Mouse (Mus musculus): ENCODE measurements around the gene Abcc2.

The Abcc2 gene

DNA sequence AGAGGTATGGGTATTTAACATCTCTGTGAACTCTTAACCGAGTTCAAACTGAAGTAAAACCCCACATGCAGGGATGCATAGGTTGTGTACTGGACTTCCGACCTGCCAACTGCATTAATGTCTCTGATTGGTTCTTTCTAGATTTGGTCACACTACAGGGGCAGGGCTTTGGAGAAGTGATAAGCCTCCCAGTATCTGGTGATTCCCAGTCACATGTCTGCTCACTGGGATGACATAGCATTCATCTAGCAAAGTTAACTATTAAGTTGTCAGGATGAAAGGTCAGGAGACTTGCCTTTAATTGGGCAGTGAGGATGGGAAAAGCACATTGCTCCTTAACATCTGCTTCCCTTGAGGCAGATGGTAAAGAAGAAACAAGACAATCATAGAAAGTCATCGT lies at the start of gene Abcc2:
TSS of gene Abcc2 (plus strand) at position 213 of the 400 bp plus-strand sequence.
- DNase-seq (ENCODE audit: low read depth): no peak

DNA sequence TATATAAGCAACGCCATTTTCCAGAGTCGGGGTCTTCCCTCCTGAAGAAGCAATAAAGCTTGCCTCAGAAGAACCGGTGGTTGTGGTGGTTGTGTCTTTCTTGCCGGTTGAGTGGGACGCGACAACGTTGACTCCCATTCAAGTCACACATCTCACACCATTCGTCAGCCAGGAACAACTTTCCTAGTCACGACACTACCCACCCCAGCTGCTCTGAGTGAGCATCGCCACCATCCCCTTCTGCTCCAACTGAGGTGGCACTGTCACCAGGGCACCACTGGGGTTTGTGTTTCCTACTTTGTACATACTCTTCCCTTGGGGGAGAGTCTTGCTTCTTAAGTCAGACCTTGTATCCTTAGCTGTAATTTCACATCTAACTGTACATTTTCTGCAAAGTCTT lies 43.6 kb upstream of the Abcc2 start:
- no peak for DNase-seq (ENCODE audit: low read depth)

DNA sequence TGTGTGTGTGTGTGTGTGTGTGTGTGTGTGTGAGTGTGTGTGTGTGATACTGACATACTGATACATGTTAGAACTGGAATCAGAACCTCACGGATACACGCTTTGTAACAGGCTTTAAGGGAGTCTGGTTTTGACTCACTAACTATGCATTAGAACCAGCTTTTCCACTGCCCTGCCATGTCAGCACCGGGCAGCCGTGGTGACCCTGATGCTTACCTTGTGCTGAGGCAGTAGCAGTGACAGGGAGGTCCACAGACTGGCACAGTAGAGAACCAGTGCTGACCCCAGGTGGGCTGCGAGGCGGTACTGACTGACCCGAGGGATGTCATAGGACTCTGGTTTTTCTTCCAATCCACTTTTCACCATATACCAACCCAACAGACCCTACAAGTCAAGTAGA lies 38.6 kb upstream of the Abcc2 start:
- DNase-seq (ENCODE audit: low read depth): no peak

DNA sequence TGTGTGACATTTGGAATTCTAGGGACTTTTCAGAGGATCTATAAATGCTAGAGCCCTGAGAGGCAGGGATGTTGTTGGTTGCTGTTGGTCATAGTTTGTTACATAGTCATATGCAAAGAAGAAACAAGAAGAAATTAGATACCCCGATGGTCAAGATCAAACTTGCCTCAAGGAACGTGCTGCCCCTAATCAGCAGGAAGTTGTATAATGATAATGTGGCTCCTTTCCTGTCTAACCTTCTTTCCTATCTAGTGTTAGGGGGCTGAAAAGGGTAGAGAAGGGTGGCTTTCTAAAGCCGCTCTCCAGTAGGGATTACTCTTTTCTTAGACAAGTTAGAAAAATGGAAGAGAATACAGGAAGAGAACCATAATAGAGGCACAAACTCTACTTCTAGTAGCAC lies 36.3 kb upstream of the Abcc2 start:
- no peak for DNase-seq (ENCODE audit: low read depth)

DNA sequence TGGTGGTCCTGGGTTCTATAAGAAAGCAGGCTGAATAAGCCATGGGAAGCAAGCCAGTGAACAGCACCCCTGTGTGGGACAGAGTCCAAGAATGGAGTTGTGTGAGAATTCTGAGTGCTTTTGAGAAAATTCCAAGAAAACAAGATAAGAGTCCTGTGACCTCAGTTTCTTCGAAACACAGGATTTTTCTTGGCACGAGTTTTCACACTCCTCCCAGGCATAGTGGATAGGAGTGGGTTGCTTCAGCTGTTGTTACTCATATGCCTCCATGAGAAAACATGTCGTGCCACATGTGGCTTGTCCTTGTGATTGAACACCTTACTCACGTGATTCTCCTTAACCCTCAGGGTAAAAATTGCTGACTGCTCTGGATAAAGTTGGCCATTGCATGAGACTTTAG lies 34.1 kb upstream of the Abcc2 start:
- no peak for DNase-seq (ENCODE audit: low read depth)

DNA sequence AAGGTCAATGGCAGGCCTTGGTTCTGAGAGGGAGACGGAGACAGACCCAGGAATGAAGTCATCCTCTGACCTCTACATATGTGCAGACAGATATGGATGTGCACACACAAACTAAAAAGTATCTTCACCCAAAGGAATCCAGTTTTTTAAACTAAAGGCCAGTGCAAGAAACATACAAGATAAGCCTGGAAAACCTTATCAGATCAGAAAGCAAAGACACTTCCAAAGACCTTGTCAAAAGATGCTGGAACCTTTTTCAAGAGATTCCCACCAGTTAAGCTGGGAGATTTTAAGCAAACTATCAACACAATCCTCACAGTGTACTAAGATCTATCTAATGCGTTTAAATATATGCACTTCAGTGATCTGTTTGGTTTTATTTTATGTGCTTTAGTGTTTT lies 32.0 kb upstream of the Abcc2 start:
- DNase-seq (ENCODE audit: low read depth): no peak

DNA sequence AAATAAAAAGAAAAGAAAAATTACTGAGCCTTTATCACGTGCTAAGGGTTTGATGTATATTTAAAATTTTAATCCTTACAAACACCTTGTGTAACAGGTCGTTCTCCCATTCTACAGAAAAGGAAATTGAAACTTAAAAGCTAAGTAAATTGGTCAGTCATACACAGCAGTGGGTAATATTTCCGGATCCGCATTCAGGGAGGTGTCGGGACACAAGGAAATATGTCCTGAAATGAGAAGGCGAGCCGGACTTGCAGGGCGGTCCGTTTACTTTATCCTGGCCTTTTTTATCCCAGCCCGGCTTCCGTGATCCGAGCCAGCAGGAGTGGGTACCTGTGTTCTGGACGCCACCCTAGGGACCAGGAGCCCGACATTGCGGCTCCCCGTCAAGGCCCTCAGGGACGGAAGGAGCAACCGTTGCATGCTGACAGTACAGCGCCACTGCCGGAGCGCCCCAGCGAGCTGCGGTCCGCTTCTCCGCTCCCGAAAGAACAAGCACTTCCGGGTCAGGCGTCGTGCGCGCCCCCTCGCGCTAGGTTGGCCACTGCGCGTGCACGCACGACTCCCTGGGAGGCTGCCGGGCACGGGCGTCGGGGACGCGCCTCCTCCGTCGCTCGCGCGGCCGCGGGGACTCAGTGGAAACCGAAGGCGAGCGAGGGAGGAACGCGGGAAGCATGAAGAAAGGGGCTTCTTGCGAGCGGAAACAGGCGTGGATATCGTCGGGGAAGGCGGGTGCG lies 29.3 kb upstream of the Abcc2 start, which contains the start of the genes Cutc and Cox15:
TSS of gene Cutc (plus strand) at position 508 of the 737 bp plus-strand sequence.
TSS of gene Cox15 (minus strand) at position 512 of the 737 bp plus-strand sequence.
- DNase-seq (ENCODE audit: low read depth): peak; percentile 97

DNA sequence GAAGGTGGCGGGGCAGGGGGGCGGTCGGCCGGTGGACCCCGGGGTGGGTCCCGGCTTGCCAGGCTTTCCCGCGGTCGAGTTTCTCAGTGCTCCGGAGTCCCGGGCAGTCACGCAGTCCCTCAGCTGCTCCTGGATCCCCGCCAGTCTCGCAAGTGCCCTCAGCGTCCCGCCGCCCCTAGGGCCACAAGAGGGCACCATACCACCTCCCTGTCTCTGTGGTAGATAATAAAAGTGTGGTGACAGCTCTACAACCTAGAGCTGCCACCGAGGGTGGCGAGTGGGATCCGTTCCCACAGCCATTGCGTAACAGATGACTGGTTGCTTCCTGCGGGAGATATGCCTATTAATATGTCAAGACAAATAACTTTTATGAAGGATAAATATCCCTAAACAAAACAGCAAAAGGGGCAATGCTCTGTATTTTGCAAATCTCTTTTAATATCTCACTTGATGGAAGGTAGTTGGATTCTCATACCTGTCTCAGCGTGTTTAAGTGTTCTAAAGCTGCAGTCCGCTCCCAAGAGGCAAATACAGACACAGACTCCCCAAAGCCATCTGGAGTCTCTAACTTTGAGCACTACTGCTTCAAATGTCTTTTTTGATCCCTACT lies 28.7 kb upstream of the Abcc2 start:
- DNase-seq (ENCODE audit: low read depth): peak; percentile 95

DNA sequence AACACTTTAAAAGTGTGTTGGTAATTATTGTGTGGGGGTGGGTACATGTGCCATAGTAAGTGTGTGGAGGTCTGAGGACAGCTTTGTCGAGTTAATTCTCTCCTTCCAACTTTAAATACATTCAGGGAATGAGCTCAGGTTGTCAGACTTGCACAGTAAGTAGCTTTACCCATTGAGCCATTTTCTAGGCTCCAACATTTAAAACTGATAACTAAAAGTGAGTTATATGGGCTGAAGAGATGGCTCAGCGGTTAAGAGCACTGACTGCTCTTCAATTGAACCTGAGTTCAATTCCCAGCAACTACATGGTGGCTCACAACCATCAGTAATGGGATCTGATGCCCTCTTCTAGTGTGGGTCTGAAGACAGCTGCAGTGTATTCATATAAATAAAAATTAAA lies 27.8 kb upstream of the Abcc2 start:
- no peak for DNase-seq (ENCODE audit: low read depth)

DNA sequence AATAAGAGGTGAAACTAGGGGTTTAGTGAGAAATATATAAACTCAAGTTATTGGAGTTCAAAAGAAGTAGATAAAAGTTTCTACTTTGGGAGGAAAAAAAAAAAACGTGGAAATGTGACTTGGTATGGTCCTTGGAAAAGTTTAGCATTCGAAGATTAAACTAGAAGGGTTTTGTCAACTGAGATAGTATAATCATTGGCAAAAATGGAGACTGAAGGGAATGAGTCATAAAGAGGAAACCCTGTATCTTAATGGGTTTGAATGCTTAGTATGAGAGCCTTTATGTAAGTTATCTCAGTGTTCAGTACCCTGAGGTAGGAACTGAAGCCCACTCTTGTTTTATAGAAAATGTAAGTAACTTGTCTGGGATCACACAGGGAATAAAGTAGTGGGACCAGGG lies 27.1 kb upstream of the Abcc2 start:
- peak; percentile 50 for DNase-seq (ENCODE audit: low read depth)

DNA sequence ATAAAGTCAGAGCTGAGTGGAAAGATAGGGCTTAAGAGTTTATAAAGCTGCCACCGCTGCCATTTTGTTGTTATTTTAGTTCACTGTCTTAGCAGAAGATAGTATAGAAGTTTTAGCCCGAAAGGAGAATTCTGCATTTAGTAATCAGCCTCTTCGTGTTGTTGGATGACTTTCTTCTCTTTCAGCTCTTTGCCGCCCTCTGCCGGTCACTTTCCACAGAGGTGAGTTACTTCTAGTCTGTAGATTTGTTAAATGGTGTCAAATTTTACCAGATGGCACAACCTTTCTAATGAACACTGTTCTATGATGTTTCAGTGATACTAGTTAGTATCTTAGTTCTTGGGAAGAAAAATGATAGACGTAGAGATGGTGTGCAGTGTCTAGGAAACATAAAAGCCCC lies 21.5 kb upstream of the Abcc2 start:
- peak; percentile 83 for DNase-seq (ENCODE audit: low read depth)

DNA sequence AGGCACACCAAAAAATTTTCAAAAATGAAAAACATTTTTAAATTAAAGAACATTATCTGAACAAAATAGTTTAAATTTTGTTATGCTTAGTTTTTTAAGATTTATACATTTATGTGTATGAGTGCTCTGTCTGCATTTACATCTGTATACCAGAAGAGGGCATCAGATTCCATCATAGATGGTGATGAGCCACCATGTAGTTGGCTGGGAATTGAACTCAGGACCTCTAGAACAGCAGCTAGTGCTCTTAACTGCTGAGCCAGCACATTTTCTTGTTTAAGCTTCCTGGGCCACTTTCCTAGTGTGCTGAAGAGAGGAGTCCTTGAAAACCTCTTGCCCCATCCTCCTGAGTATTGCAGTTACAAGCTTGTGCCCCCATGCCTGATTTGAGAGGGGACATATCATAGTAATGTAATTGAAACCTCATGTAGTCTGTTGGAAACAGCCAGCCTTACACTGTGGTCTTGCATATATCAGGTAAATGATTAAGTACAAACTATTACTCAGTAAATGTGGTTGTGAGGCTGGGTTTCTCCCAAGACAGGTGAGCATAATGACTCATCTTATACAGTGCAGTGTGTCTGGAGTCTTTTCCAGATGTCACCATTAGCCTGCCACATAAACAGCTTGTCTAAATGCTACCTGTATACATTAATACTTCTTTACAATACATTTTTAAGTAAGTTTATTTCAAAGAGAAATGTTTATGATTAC lies 20.3 kb upstream of the Abcc2 start:
- peak; percentile 52 for DNase-seq (ENCODE audit: low read depth)

DNA sequence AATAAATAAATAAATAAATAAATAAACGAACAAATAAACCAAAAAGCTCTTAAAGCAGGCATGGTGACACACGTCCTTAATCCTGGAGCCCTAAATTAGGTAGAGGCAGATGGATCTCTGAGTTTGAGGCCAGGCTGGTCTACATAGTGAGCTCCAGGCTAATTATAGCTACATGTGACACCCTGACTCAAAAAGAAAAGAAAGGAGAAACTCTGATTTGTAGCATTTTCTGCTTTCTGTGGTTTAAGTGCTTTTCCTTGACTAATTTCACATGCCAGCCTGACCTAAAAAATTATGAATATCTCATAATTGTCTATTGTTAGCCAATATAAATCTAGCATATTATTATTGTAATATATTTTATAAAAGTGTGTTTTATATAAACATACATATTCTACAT lies 19.6 kb upstream of the Abcc2 start:
- DNase-seq (ENCODE audit: low read depth): no peak

DNA sequence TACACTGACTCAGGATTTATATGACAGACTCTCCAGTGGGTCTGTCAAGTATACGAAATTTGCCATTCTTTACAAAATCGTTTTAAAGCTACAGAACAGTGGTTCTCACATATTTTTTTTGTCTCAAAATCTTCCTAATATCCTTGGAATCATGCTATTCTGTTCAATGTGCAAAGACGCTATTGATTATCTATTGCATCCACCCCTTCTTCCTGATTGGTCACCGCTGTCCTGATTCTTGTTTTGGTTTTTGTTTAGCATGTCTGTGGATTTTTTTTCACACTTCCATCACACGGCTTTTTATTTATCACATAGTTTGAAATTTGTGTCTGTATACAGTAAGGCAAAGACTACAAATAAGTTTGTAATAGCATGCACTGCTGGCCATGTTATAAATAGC lies 15.5 kb upstream of the Abcc2 start:
- DNase-seq (ENCODE audit: low read depth): no peak

DNA sequence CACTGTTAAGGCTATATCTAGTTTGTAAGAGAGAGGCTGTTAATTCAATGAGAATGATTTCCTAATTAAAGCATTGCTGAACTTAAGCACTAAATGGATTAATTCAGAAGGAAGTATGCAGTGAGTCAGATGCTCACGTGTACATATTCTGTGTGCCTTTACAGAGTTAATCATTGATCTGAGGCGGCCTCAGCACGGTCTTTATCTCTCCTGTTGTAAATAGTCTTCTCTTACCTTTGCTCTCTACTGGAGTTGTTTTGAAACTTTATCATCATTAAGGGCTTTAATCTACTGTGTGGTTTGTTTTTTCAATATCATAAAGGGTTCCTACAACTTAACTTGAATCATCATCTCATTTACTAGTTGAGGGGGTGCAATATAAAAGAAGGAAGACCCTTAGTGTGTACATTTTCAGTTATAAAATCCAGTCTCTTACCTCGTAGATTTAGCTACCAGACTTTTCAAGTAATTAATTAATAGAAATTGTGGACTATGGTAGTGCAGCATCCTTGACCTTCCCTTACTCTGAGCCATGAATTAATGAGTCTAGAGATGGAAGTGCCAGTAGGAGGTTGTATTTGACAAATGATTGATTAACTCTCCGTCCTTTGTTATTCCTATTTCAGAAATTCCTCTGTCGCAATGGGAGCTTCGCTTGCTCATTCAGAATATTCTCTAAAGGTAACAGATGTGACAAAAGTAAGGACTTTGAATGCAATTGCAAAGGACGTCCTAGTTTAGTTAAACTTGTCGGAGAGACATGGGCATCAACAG lies 14.3 kb upstream of the Abcc2 start:
- no peak for DNase-seq (ENCODE audit: low read depth)

DNA sequence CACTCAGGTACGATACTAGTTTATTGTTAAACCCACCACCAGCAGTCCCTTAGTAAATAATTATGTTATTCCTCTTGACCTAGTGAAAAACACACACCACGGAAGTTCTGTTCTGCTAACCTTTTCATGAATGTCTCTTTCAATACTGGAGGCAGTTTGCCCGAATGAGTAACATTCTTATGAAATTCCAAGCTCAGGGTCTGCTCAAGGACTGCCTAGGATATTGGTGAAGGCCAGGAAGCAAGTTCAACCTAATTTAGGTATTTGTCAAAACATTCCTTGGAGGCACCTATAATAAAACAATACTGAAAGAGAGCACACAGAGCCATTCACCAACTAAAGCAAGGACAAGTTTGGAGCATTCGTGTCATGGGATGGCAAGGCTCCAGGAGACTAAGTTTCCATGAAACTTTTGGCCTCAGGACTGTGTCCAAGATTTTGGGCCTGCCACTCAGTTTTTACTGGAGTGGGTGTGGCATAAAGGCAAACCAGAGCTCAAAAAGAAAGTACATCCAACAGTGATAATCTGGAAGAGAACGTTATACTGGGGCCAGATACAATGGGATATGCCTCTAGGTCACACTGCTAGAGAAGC lies 12.5 kb upstream of the Abcc2 start:
- no peak for DNase-seq (ENCODE audit: low read depth)

DNA sequence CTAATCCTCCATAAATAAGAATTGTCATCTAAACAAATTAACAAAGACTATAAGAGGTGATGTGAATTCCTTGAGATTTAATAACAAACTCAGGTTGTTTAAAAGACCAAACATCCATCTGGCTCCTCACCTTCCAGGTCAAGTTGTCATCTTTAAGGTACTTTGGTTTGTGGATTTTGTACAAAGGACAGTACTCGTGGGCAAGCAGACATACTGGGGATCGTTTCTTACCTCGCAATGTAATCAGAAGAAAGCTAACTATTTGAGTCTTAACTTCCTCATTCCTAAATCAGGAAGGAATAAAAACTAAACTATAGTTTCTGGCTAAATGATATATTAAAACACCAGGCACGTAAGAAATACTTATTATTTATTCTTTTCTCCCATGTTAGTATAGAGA lies 11.4 kb upstream of the Abcc2 start:
- DNase-seq (ENCODE audit: low read depth): no peak

DNA sequence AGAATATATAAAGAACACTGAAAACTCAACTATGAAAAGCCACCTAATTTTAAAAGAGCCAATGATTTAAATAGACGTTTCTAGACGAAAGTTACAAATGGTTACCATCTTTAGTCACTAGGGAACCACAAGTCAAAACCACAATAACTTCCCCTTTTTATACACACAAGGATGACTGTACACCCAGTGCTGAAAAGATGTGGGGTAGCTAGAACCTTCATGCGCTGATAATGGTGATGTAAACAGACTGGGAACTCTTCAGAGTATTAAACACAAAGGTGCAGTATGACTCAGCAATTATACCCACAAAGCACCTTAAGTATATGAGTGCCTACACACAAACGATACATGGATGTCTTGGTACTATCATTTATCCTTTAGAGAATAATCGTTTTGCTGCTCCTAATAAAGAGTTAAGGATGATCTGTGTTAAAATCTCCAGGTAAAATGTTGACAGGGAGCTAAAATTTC lies 10.5 kb upstream of the Abcc2 start:
- peak; percentile 94 for DNase-seq (ENCODE audit: low read depth)

DNA sequence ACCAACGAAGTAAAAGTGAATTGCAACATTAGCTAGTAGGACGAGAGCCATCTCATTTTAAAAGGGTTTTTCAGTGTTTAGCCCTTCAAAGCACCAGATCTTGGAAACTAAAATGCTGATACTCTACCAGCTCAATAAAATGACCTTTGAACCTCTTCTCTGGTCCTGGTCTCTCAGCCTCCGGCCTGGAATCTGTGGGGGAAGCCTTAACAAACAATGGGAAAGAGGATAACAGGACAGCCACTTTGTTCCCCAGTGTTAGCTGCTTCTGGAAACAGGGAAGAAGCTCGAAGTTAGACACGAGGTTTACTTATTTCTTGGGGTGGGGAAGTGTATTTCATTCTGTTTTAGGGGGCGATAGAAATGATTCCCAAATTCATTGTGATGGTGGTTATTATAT lies 9.7 kb upstream of the Abcc2 start:
- no peak for DNase-seq (ENCODE audit: low read depth)

DNA sequence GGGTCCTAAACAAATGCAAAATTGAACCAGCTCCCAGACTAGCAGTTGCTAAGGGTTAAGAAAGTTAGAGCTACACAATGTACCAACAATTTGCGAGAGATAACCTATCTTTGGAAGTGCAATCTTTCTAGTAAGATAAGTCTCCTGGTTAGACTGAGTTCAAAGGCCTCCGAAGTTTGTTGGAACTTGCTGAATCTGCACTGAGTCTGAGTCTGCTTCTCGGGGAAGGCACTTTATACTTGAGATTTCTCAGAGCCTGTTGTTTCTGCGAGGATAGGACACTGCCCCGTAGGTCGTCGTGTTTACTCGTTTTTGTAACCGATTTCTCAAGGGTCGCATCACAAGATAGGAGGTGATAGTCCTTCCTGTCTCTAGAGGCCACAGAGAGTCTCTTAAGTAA lies 6.6 kb upstream of the Abcc2 start:
- DNase-seq (ENCODE audit: low read depth): no peak

DNA sequence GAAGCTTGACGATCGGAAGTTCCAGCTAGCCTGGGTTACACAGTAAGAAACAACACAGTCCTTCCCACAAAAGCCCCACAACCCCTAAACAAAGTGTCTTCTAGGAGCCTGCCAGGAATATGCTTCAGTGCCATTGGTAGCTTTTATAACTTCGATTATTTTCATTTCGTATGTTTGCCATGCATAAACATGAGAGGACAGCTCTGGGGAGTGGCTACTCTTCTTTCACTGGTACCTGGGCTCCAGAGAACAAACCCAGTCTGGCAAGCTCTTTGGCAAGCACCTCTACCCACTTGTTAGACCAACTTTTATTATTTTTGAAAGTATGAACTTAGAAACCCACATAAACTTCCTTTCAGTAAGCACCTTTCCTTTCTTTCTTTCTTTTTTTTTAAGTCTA lies 5.4 kb upstream of the Abcc2 start:
- no peak for DNase-seq (ENCODE audit: low read depth)

DNA sequence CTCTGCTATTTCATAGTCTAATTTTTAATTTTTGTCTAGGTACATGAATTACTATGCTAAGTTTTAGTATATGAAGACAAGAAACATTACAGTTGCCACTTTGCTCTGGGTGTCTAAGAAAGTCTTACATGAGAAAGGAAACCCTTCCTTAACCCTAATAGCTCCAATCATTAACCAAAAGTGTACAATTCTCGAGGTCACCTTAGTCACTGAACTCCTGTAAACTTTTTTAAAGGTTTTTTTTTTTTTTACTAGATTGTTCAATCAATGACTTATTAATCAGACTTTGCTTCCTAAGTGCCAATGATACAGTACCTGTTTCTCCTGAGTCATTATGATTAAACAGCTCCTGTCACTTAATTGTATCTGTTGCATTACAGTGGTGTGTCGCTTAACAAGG lies 4.7 kb upstream of the Abcc2 start:
- no peak for DNase-seq (ENCODE audit: low read depth)
